In genomic region chr14:76632763-76633162, GRCm38 (mm10) we compare ENCODE assay signal across 22 mouse cellular contexts.
DNase-seq lines count a peak whose midpoint lies in the region; ATAC-seq lines count a peak whose summit lies in the region.
"Had no signal": no experiment of that assay in that cellular context is flagged by ENCODE, and none has a peak within 500 bp of the region (broad histone marks: within the 10 kb centered on the region; RNA-seq: fewer than 3 reads in every experiment).

No protein-coding gene starts in this region.

- ATAC-seq in kidney, embryonic 15.5 days (replicated peaks; ENCODE audit: low FRiP score), result no peak
- ATAC-seq in liver, embryonic 11.5 days (replicated peaks; ENCODE audit: low FRiP score), result no peak
- ATAC-seq: forebrain, embryonic 15.5 days; hindbrain, postnatal 0 days had no signal

- DNase-seq in kidney, postnatal 4 days, result no peak
- peak; percentile 33 to 37 for DNase-seq in right cerebral cortex, adult 2 months (ENCODE audit: low spot score in 2 of 2)
- DNase-seq in right cerebral cortex, postnatal 10 days (ENCODE audit: low spot score in 2 of 2), result no peak
- DNase-seq in R1 (ENCODE audit: low read depth, low spot score), result peak; percentile 73
- no peak for DNase-seq in retina, embryonic 14.5 days (ENCODE audit: low spot score)
- DNase-seq in liver, embryonic 11.5 days (ENCODE audit: low spot score), result no peak
- DNase-seq: adrenal gland, postnatal 10 days; cerebellum, adult 11-12 months; cerebellum, adult 9-10 months; cerebellum, postnatal 25 days; gastrocnemius, postnatal 36 days; heart, adult 2 months; heart, postnatal 14 days had no signal

- no peaks in the 10 kb centered on the region for H3K36me3 ChIP-seq in kidney, embryonic 15.5 days
- H3K36me3 ChIP-seq in liver, embryonic 11.5 days (ENCODE audit: control insufficient read depth, insufficient read depth, low read length), result no peaks in the 10 kb centered on the region
- H3K36me3 ChIP-seq: embryonic facial prominence, embryonic 12.5 days; forebrain, embryonic 15.5 days; G1E; heart, embryonic 15.5 days; hindbrain, embryonic 13.5 days had no signal

- no peaks in the 10 kb centered on the region for H3K27me3 ChIP-seq in kidney, embryonic 15.5 days
- no peaks in the 10 kb centered on the region for H3K27me3 ChIP-seq in liver, embryonic 11.5 days (replicated peaks; ENCODE audit: control insufficient read depth, insufficient read depth, low read length)
- H3K27me3 ChIP-seq: CH12.LX; embryonic facial prominence, embryonic 12.5 days; forebrain, embryonic 15.5 days; heart, embryonic 15.5 days; hindbrain, embryonic 13.5 days had no signal

- 69% methylated on average over 6 of the region's 6 CpGs for WGBS in kidney, embryonic 15.5 days
- WGBS in liver, embryonic 11.5 days, result 79% methylated on average over 6 of the region's 6 CpGs

- H3K4me2 ChIP-seq in kidney, embryonic 15.5 days, result no peak overlapping the region
- H3K4me2 ChIP-seq in liver, embryonic 11.5 days, result no peak overlapping the region
- H3K4me2 ChIP-seq: embryonic facial prominence, embryonic 12.5 days; forebrain, embryonic 15.5 days; heart, embryonic 11.5 days; heart, embryonic 15.5 days; hindbrain, embryonic 13.5 days had no signal

- H3K4me3 ChIP-seq in kidney, embryonic 15.5 days (replicated peaks), result no peak overlapping the region
- H3K4me3 ChIP-seq in liver, embryonic 11.5 days (ENCODE audit: low read depth, low read length), result no peak overlapping the region
- H3K4me3 ChIP-seq: embryonic facial prominence, embryonic 12.5 days; forebrain, embryonic 15.5 days; heart, adult 2 months; heart, embryonic 15.5 days; hindbrain, embryonic 13.5 days had no signal

- H3K9ac ChIP-seq in kidney, embryonic 15.5 days, result no peak overlapping the region
- no peak overlapping the region for H3K9ac ChIP-seq in liver, embryonic 11.5 days (ENCODE audit: low read depth, low read length)
- H3K9ac ChIP-seq: embryonic facial prominence, embryonic 12.5 days; forebrain, embryonic 15.5 days; heart, embryonic 15.5 days; hindbrain, embryonic 13.5 days had no signal

- H3K4me1 ChIP-seq in kidney, embryonic 15.5 days, result peaks cover 48% of the 10 kb centered on the region
- H3K4me1 ChIP-seq in liver, embryonic 11.5 days (replicated peaks; ENCODE audit: control insufficient read depth, insufficient read depth, low read length), result no peaks in the 10 kb centered on the region

- no peaks in the 10 kb centered on the region for H3K9me3 ChIP-seq in kidney, embryonic 15.5 days (replicated peaks)
- H3K9me3 ChIP-seq in liver, embryonic 11.5 days (ENCODE audit: control insufficient read depth, low read length), result no peaks in the 10 kb centered on the region
- H3K9me3 ChIP-seq: embryonic facial prominence, embryonic 12.5 days; forebrain, embryonic 15.5 days; heart, embryonic 15.5 days; hindbrain, embryonic 13.5 days had no signal

- H3K27ac ChIP-seq in kidney, embryonic 15.5 days, result peak overlapping the region; percentile 14; the same call in 1 of the 2 replicates
- H3K27ac ChIP-seq in liver, embryonic 11.5 days (ENCODE audit: low read depth, low read length), result no peak overlapping the region
- H3K27ac ChIP-seq: embryonic facial prominence, embryonic 12.5 days; forebrain, embryonic 15.5 days; heart, embryonic 15.5 days; hindbrain, embryonic 13.5 days; hindbrain, postnatal 0 days had no signal

Comparison
In these comparisons a context has a peak if more than half of its experiments do, and no peak if none do; other contexts are left out.
1. DNase-seq: peak in right cerebral cortex, adult 2 months (2 of 2) and R1 (single experiment); none in kidney, postnatal 4 days (0 of 2), right cerebral cortex, postnatal 10 days (0 of 2), retina, embryonic 14.5 days (single experiment) and liver, embryonic 11.5 days (single experiment).